Mouse (Mus musculus) midbrain, embryonic 16.5 days (tissue): ENCODE measurements at regions not wholly inside any gene's neighbourhood (a gene's known extent, or its start where the extent isn't known, plus 50 kb on each side); places are given as distances from the start of the nearest gene placed in this dataset.

ENCODE experiments used
- ATAC-seq: fragments of 200-750 bp; cut with Nextera tagmentation; 2 replicates; pipeline ENCODE4 v1.8.0; 2017; ENCODE audit warnings: moderate TSS enrichment
- H3K27ac ChIP-seq: fragments of 300-500 bp; sonication (generic); 2 replicates; pipeline ENCODE4 v1.5.1; 2014; ENCODE audit warnings: mild to moderate bottlenecking, low read length, mixed read lengths
- H3K27me3 ChIP-seq: fragments of 300-500 bp; sonication (generic); 2 replicates; pipeline ENCODE4 v1.6.1; 2014; ENCODE audit warnings: low read depth, low read length, mixed read lengths; ENCODE audit not compliant: control insufficient read depth, insufficient read depth
- H3K36me3 ChIP-seq: fragments of 300-500 bp; sonication (generic); 2 replicates; pipeline ENCODE4 v1.6.1; 2014; ENCODE audit warnings: mild to moderate bottlenecking, low read length, moderate library complexity, mixed read lengths; ENCODE audit not compliant: control insufficient read depth, insufficient read depth
- H3K4me1 ChIP-seq: fragments of 300-500 bp; sonication (generic); 2 replicates; pipeline ENCODE4 v1.6.1; 2014; ENCODE audit warnings: mild to moderate bottlenecking, low read length, mixed read lengths; ENCODE audit not compliant: control insufficient read depth, insufficient read depth
- H3K4me2 ChIP-seq: fragments of 300-500 bp; sonication (generic); 2 replicates; pipeline ENCODE4 v1.6.1; 2014; ENCODE audit warnings: mild to moderate bottlenecking, low read length, mixed read lengths
- H3K4me3 ChIP-seq: fragments of 300-500 bp; sonication (generic); 2 replicates; pipeline ENCODE4 v1.5.1; 2014; ENCODE audit warnings: low read depth, mild to moderate bottlenecking, low read length, moderate library complexity, mixed read lengths
- H3K9ac ChIP-seq: fragments of 300-500 bp; sonication (generic); 2 replicates; pipeline ENCODE4 v1.6.1; 2014; ENCODE audit warnings: low read depth, low read length, mixed read lengths
- H3K9me3 ChIP-seq: fragments of 300-500 bp; sonication (generic); replicated peaks from 2 replicates; pipeline ENCODE4 v1.6.1; 2014; ENCODE audit warnings: mild to moderate bottlenecking, low read length, mixed read lengths; ENCODE audit not compliant: control insufficient read depth, poor library complexity, severe bottlenecking
- WGBS: fragments of 180-500 bp; shearing (Covaris S2); extraction: QIAGEN DNeasy Blood & Tissue Kit; methylation state at CpG from one replicate; pipeline ENCODE4 v1.1.7; 2014; 5-methylcytosine and 5-hydroxymethylcytosine counted together

DNA sequence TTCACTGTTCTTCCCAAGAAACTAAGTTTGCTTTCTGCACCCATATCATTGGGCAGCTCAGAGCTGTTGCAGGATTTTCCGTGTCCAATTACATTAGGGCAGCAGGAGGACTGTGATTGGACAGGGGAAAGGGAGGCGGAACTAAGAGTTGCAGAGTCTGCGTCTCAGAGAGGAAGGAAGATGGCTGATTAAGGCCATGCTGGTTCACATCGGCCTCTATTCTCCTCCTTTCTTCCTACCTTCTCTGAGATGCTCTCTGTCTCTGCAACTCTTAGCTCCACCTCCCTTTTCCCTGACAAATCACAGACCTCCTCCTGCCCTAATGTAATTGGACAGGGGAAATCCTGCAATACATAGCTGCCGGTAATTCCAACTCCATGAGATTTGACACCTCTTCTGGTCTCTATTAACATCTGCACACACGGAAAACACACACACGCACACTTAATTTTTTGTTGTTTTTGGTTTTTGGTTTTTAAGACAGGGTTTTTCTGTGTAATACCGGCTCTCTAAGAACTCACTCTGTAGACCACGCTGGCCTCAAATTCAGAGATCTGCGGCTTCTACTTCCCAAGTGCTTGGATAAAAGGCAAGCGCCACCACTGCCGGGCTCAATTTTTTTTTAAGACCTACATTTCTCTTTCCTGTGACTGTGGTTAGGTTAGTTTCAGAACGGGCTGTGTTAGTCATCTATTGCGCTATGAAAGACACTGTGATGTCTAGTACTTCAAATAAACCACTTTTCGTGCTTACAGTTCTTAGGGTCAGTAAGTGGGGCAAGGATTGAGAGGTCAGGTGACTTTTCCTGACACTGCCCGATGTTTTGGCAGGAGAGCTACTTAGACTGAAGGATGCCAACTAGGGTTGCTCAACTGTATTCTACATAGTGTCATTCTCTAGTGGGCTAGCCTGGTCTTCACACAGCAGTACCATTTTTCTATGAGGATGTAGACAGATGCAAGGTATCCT, 628.6 kb upstream of the Gm10131 start:
- WGBS = 93% methylated on average over 16 of the region's 16 CpGs
- no peaks in the 10 kb centered on the region for H3K36me3 ChIP-seq

DNA sequence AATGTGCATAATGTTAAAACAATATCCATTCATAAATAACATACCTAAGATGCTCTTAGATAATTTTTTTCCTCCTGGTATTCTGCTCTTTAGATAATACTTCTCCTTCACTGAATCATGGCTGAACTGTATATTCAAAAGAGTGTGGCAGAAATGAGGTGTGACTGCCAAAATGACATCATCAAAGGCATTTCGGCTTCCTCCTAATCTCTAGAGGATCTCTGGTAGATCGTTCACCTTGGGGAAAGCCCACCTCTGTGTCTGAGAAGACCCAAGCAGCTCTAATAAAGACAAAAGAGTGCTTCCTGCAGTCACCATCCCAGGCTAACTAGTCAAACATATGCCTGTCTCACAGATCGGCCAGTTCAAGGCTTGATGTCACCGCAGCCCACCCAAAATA, 624.7 kb upstream of the Gm10131 start:
- H3K9me3 ChIP-seq = no peaks in the 10 kb centered on the region
- no peaks in the 10 kb centered on the region for H3K36me3 ChIP-seq
- no peak overlapping the region for H3K4me2 ChIP-seq
- H3K9ac ChIP-seq = no peak overlapping the region
- no peaks in the 10 kb centered on the region for H3K4me1 ChIP-seq
- no peaks in the 10 kb centered on the region for H3K27me3 ChIP-seq
- H3K27ac ChIP-seq = no peak overlapping the region
- ATAC-seq = no peak
- 91% methylated on average over 4 of the region's 4 CpGs for WGBS
- H3K4me3 ChIP-seq = no peak overlapping the region

More for the DNA sequence above, 628.6 kb upstream of the Gm10131 start:
- ATAC-seq = no peak
- Histone ChIP-seq H3K9ac (no peak overlapping the region), H3K27ac (no peak overlapping the region), H3K4me2 (no peak overlapping the region), H3K9me3 (no peaks in the 10 kb centered on the region), H3K4me3 (no peak overlapping the region), H3K4me1 (no peaks in the 10 kb centered on the region), H3K27me3 (no peaks in the 10 kb centered on the region)

DNA sequence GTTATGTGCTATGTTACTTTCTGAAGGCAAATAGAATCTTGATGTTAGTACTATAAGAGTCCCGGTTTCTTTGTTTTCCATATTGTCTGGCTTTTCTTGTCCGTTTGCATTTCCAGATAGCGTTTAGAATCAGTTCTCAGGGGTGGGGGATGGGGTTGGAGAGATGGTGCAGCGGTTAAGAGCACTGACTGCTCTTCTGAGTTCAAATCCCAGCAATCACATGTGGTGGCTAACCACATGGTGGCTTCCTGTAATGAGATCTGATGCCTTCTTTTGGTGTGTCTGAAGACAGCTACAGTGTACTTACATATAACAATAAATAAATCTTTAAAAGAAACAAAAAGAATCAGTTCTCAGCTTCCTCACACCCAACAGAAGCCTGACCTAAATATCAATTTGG, 623.5 kb upstream of the Gm10131 start:
- 90% methylated on average over 4 of the region's 4 CpGs for WGBS
- H3K27ac ChIP-seq = no peak overlapping the region
- H3K4me1 ChIP-seq = no peaks in the 10 kb centered on the region
- no peak for ATAC-seq
- H3K27me3 ChIP-seq = no peaks in the 10 kb centered on the region
- H3K9me3 ChIP-seq = no peaks in the 10 kb centered on the region
- no peak overlapping the region for H3K4me2 ChIP-seq
- no peak overlapping the region for H3K4me3 ChIP-seq
- H3K36me3 ChIP-seq = no peaks in the 10 kb centered on the region
- H3K9ac ChIP-seq = no peak overlapping the region

DNA sequence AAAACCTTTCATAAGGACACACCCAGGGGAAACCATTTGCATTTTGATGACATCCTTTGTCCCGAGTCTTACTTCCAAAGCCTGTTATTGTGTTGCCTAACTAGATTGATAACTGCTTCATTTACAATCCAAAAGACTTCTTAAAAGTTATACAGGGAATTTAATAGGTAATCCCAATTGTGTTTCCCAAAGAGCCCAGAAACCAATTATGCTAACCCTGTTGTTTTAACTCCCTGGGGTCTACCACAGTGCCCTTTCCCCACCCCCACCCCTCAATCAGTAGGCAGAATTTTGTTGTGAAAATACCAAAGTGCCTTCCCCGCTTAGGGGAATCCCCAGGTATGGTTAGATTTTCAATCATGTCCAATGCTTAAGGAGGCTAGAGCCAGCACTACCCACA, 621.3 kb upstream of the Gm10131 start:
- WGBS = 12% methylated on average over 2 of the region's 2 CpGs
- no peak for ATAC-seq
- Histone ChIP-seq H3K4me2 (no peak overlapping the region), H3K4me1 (no peaks in the 10 kb centered on the region), H3K27ac (no peak overlapping the region), H3K4me3 (no peak overlapping the region), H3K9ac (no peak overlapping the region), H3K27me3 (no peaks in the 10 kb centered on the region), H3K36me3 (no peaks in the 10 kb centered on the region), H3K9me3 (no peaks in the 10 kb centered on the region)

DNA sequence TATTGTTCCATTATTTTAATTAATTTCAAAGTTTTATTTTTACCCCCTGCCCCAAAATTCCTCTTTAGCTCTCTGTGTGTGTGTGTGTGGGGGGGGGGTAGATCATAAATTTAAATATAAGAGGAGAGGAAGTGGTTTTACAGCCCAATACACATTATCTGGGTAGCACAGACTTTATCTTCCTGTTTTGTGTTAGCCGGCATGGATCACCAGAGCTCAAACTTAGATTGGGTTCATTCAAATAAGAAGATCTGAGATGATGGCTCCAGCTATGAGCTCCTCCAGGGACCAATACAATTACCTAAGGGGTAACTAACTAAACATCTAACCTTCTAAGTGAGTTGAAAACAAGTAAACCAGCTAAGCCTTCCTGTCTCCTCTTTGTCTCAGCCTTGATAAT, 620.8 kb upstream of the Gm10131 start:
- Histone ChIP-seq H3K9me3 (no peaks in the 10 kb centered on the region), H3K27ac (no peak overlapping the region), H3K27me3 (no peaks in the 10 kb centered on the region), H3K4me1 (no peaks in the 10 kb centered on the region), H3K4me2 (no peak overlapping the region), H3K9ac (no peak overlapping the region), H3K36me3 (no peaks in the 10 kb centered on the region), H3K4me3 (no peak overlapping the region)
- ATAC-seq = no peak
- WGBS = 32% methylated on average over 1 of the region's 1 CpGs

DNA sequence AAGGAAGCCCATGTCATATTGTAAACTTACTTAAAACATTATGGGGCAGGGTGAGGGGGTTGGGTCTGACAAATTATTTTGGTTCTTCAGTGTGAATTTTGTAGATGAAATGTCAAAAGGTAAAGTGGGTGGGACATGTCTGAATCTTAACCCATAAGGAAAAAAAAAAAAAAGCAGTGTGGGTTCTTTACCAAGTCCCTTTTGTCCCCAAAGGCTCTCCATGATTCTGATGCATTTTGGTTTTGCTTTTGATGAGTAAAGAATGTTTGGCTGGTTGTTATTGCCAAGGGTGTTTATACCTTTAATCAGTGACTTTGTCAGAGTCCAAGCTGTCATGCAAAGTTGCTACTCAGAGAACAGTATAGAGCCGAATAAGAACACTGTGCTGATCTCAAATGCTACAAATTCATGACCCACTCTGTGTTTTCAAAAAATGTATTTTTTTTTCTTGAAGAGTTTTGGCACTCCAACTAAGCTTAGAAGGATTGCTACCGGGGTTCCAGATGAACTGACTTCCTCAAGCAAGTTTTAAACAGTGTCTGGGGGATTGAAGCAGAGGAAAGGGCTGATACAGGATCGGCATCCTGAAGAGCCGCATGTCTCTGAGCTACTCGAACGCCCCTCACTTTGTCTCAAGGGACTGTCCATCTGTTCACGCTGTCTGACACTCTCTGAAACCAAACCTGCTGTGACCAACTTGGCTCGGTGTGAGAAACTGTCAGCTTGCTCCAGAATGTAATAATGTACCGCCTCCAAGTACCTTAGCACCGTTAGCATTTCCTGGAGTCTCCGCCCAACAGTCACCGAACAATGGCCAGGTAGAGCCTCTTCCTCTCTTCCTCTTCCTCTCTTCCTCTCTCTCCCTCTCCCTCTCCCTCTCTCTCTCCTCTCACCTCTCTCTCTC, 619.8 kb upstream of the Gm10131 start:
- H3K9me3 ChIP-seq = no peaks in the 10 kb centered on the region
- H3K4me3 ChIP-seq = peak overlapping the region; percentile 16; the same call in 1 of the 2 replicates
- no peak overlapping the region for H3K9ac ChIP-seq
- ATAC-seq = no peak
- no peaks in the 10 kb centered on the region for H3K27me3 ChIP-seq
- no peaks in the 10 kb centered on the region for H3K4me1 ChIP-seq
- H3K36me3 ChIP-seq = no peaks in the 10 kb centered on the region
- WGBS = 18% methylated on average over 12 of the region's 12 CpGs
- H3K4me2 ChIP-seq = peak overlapping the region; percentile 33; the same call in 1 of the 2 replicates
- no peak overlapping the region for H3K27ac ChIP-seq

DNA sequence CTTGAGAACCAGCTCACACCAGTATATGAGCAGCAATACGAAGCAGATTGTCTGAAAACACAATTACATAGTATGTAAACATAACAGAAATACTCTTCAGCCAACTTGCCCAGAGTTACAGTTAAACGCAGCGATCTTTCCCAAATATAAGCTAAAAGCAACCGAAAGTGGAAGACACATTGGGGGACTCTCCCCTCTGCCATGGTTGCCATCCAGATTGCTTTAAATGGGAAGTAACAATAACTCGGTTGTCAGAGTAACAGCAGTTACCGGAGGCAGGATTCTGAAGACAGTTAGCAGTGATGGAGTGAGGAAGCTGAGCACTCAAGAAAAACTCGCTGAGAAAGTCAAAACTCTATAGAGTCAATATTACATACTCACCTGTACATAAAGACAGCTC, 618.0 kb upstream of the Gm10131 start:
- no peak overlapping the region for H3K9ac ChIP-seq
- H3K27me3 ChIP-seq = no peaks in the 10 kb centered on the region
- H3K27ac ChIP-seq = no peak overlapping the region
- no peaks in the 10 kb centered on the region for H3K4me1 ChIP-seq
- ATAC-seq = no peak
- H3K4me2 ChIP-seq = no peak overlapping the region
- H3K36me3 ChIP-seq = no peaks in the 10 kb centered on the region
- no peak overlapping the region for H3K4me3 ChIP-seq
- no peaks in the 10 kb centered on the region for H3K9me3 ChIP-seq
- WGBS = 90% methylated on average over 7 of the region's 7 CpGs

DNA sequence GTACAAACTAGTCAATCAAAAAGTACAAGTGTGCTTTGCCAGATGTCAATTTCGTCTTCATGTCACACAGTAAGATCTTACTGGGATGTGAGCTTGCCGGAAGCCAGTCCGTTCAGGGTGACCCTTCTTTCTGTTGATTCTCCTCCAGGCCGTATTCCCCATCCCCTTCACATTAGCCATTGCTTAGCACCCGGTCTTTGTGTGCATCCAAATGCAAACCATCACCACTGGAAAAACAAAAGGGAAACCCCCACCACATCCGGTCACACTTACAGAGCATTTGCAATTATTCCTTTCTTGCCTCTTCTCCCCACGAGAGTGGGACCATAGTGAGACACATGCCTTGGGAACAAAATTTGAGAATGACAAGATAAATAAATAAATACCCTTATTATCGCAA, 616.2 kb upstream of the Gm10131 start:
- H3K27me3 ChIP-seq = no peaks in the 10 kb centered on the region
- no peak overlapping the region for H3K4me3 ChIP-seq
- WGBS = 64% methylated on average over 8 of the region's 8 CpGs
- H3K27ac ChIP-seq = no peak overlapping the region
- ATAC-seq = no peak
- no peak overlapping the region for H3K9ac ChIP-seq
- H3K36me3 ChIP-seq = no peaks in the 10 kb centered on the region
- no peaks in the 10 kb centered on the region for H3K9me3 ChIP-seq
- H3K4me2 ChIP-seq = no peak overlapping the region
- H3K4me1 ChIP-seq = no peaks in the 10 kb centered on the region
